Mouse (Mus musculus): ENCODE data around the gene Hsd17b6. TPM values are rescaled to one million over a fixed set of nuclear protein-coding genes. Genes with fewer than 3 reads are reported as not detected.
"Not testable (repeated sequence)": the region's sequence is repeated elsewhere in the genome, so short reads cannot be mapped to it uniquely, and the experiment has no call there.

Hsd17b6 gene
- not detected in 2 replicates for polyA plus RNA-seq (2014; fragmentation: Nextera tagmentation; extraction: Ambion mirVana)

GRCm38 (mm10) chr10:128007446-128007845 lies at the start of gene Hsd17b6:
TSS of gene Hsd17b6 (minus strand) at chr10:128007611.
- WGBS, result 94% methylated on average over 1 of the region's 1 CpGs
- no peak within 1 kb of the TSS for H3K4me2 ChIP-seq
- no peaks in the 10 kb centered on the region for H3K9me3 ChIP-seq (ENCODE audit: control insufficient read depth, low read length)
- H3K27me3 ChIP-seq (replicated peaks; ENCODE audit: control insufficient read depth, insufficient read depth, low read length), result no peaks in the 10 kb centered on the region
- no peak for DNase-seq (ENCODE audit: low spot score)
- no peaks in the 10 kb centered on the region for H3K36me3 ChIP-seq (ENCODE audit: control insufficient read depth, insufficient read depth, low read length)
- no peak within 1 kb of the TSS for H3K9ac ChIP-seq (ENCODE audit: low read depth, low read length)
- no peak for ATAC-seq (replicated peaks; ENCODE audit: low FRiP score)
- H3K4me3 ChIP-seq (ENCODE audit: low read depth, low read length), result no peak within 1 kb of the TSS
- no peak within 1 kb of the TSS for H3K27ac ChIP-seq (ENCODE audit: low read depth, low read length)
- H3K4me1 ChIP-seq (replicated peaks; ENCODE audit: control insufficient read depth, insufficient read depth, low read length), result no peaks in the 10 kb centered on the region

GRCm38 (mm10) chr10:128053001-128053400 lies 45.6 kb upstream of the Hsd17b6 start:
- no peak for DNase-seq (ENCODE audit: low spot score)
- peaks cover 4% of the 10 kb centered on the region; the same call in 1 of the 2 replicates for H3K4me1 ChIP-seq (replicated peaks; ENCODE audit: control insufficient read depth, insufficient read depth, low read length)
- H3K36me3 ChIP-seq (ENCODE audit: control insufficient read depth, insufficient read depth, low read length), result peaks cover 15% of the 10 kb centered on the region
- WGBS, result 88% methylated on average over 8 of the region's 8 CpGs
- no peak overlapping the region for H3K9ac ChIP-seq (ENCODE audit: low read depth, low read length)
- H3K4me3 ChIP-seq (ENCODE audit: low read depth, low read length), result no peak overlapping the region
- no peak overlapping the region for H3K4me2 ChIP-seq
- no peaks in the 10 kb centered on the region for H3K9me3 ChIP-seq (ENCODE audit: control insufficient read depth, low read length)
- no peak overlapping the region for H3K27ac ChIP-seq (ENCODE audit: low read depth, low read length)
- no peaks in the 10 kb centered on the region for H3K27me3 ChIP-seq (replicated peaks; ENCODE audit: control insufficient read depth, insufficient read depth, low read length)
- ATAC-seq (replicated peaks; ENCODE audit: low FRiP score), result no peak

GRCm38 (mm10) chr10:128052136-128052535 lies 44.7 kb upstream of the Hsd17b6 start:
- not testable (repeated sequence) for ATAC-seq (replicated peaks; ENCODE audit: low FRiP score); H3K9ac ChIP-seq (ENCODE audit: low read depth, low read length); H3K4me2 ChIP-seq; H3K9me3 ChIP-seq (ENCODE audit: control insufficient read depth, low read length); H3K4me3 ChIP-seq (ENCODE audit: low read depth, low read length); H3K27ac ChIP-seq (ENCODE audit: low read depth, low read length); H3K4me1 ChIP-seq (replicated peaks; ENCODE audit: control insufficient read depth, insufficient read depth, low read length); DNase-seq (ENCODE audit: low spot score); H3K27me3 ChIP-seq (replicated peaks; ENCODE audit: control insufficient read depth, insufficient read depth, low read length)
- 89% methylated on average over 1 of the region's 2 CpGs for WGBS
- peaks cover 20% of the 10 kb centered on the region for H3K36me3 ChIP-seq (ENCODE audit: control insufficient read depth, insufficient read depth, low read length)

- H3K27me3 ChIP-seq (replicated peaks; ENCODE audit: control insufficient read depth, insufficient read depth, low read length), result no peaks in the 10 kb centered on the region
- H3K4me2 ChIP-seq, result no peak overlapping the region
- no peak overlapping the region for H3K4me3 ChIP-seq (ENCODE audit: low read depth, low read length)
- peaks cover 24% of the 10 kb centered on the region for H3K36me3 ChIP-seq (ENCODE audit: control insufficient read depth, insufficient read depth, low read length)
- H3K4me1 ChIP-seq (replicated peaks; ENCODE audit: control insufficient read depth, insufficient read depth, low read length), result no peaks in the 10 kb centered on the region
- no peak overlapping the region for H3K9ac ChIP-seq (ENCODE audit: low read depth, low read length)
- no peaks in the 10 kb centered on the region for H3K9me3 ChIP-seq (ENCODE audit: control insufficient read depth, low read length)
- 91% methylated on average over 5 of the region's 5 CpGs for WGBS
- no peak overlapping the region for H3K27ac ChIP-seq (ENCODE audit: low read depth, low read length)
- ATAC-seq (replicated peaks; ENCODE audit: low FRiP score) (no peak), DNase-seq (ENCODE audit: low spot score) (no peak)
Observed at GRCm38 (mm10) chr10:128051589-128051988, 44.2 kb upstream of the Hsd17b6 start.

DNA sequence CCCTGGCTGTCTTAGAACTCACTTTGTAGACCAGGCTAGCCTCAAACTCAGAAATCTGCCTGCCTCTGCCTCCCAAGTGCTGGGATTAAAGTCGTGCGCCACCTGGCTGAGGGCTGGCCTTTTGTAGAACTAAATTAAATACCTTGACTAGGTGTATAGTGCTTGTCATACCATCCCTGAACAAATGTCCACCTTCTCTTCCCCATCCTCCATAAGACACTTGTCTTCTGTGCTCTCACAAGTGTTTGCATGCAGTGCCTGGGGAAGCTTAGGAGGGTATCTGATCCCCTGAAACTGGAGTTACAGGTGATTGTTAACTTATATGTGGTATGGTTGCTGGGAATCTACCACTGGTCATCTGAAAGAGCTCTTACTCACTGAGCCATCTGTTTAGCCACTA lies 42.9 kb upstream of the Hsd17b6 start:
- no peaks in the 10 kb centered on the region for H3K27me3 ChIP-seq (replicated peaks; ENCODE audit: control insufficient read depth, insufficient read depth, low read length)
- H3K27ac ChIP-seq (ENCODE audit: low read depth, low read length), result no peak overlapping the region
- no peak overlapping the region for H3K4me3 ChIP-seq (ENCODE audit: low read depth, low read length)
- no peak overlapping the region for H3K9ac ChIP-seq (ENCODE audit: low read depth, low read length)
- no peak for ATAC-seq (replicated peaks; ENCODE audit: low FRiP score)
- H3K4me1 ChIP-seq (replicated peaks; ENCODE audit: control insufficient read depth, insufficient read depth, low read length), result no peaks in the 10 kb centered on the region
- peaks cover 33% of the 10 kb centered on the region for H3K36me3 ChIP-seq (ENCODE audit: control insufficient read depth, insufficient read depth, low read length)
- no peaks in the 10 kb centered on the region for H3K9me3 ChIP-seq (ENCODE audit: control insufficient read depth, low read length)
- no peak for DNase-seq (ENCODE audit: low spot score)
- 90% methylated on average over 2 of the region's 2 CpGs for WGBS
- no peak overlapping the region for H3K4me2 ChIP-seq

DNA sequence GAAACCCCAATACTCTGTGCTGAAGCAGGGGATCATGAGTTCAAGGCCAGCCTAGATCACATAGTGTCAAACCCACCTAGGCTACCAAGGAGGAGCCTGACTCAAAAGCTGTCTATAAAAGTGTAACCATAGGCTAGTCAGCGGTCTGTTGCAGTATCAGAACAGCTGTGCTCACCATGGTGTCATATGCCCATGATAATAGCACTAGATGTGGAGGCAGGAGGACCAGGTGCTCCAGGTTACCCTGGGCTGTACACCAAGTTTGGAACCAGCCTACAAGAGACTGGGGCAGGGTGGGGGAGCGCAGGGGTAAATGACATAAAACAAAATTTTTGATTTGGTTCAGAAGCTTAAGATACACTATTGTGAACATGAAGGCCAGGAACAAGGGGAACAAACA lies 42.3 kb upstream of the Hsd17b6 start:
- Histone ChIP-seq H3K4me1 (replicated peaks; ENCODE audit: control insufficient read depth, insufficient read depth, low read length) (no peaks in the 10 kb centered on the region; the same call in 1 of the 2 replicates), H3K9ac (ENCODE audit: low read depth, low read length) (no peak overlapping the region), H3K27ac (ENCODE audit: low read depth, low read length) (no peak overlapping the region), H3K9me3 (ENCODE audit: control insufficient read depth, low read length) (no peaks in the 10 kb centered on the region), H3K4me3 (ENCODE audit: low read depth, low read length) (no peak overlapping the region), H3K27me3 (replicated peaks; ENCODE audit: control insufficient read depth, insufficient read depth, low read length) (no peaks in the 10 kb centered on the region), H3K36me3 (ENCODE audit: control insufficient read depth, insufficient read depth, low read length) (peaks cover 37% of the 10 kb centered on the region), H3K4me2 (no peak overlapping the region)
- WGBS, result 92% methylated on average over 2 of the region's 2 CpGs
- ATAC-seq (replicated peaks; ENCODE audit: low FRiP score) (0 out of 2 replicates have a peak, but pooled peaks have one; percentile 24), DNase-seq (ENCODE audit: low spot score) (no peak)

DNA sequence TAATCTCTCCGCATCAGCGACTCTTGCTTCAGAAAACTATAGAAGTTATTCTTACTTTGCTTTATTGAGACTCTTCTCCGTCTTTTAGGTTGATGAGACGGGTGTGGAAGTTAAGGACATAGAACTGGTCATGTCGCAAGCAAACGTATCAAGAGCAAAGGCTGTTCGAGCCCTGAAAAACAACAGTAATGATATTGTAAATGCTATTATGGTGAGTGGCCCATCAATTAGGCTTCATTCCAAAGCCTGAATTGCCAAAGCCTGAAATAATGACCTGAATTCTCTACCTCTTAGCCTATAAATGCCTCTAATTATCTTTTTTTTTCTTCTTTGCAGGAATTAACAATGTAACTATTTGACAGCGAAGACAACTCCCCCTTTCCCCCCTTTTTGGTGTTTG lies 40.7 kb upstream of the Hsd17b6 start:
- Histone ChIP-seq H3K9ac (ENCODE audit: low read depth, low read length) (no peak overlapping the region), H3K9me3 (ENCODE audit: control insufficient read depth, low read length) (no peaks in the 10 kb centered on the region), H3K4me3 (ENCODE audit: low read depth, low read length) (no peak overlapping the region), H3K4me1 (replicated peaks; ENCODE audit: control insufficient read depth, insufficient read depth, low read length) (peaks cover 3% of the 10 kb centered on the region), H3K27me3 (replicated peaks; ENCODE audit: control insufficient read depth, insufficient read depth, low read length) (no peaks in the 10 kb centered on the region), H3K4me2 (no peak overlapping the region), H3K27ac (ENCODE audit: low read depth, low read length) (no peak overlapping the region), H3K36me3 (ENCODE audit: control insufficient read depth, insufficient read depth, low read length) (peaks cover 52% of the 10 kb centered on the region)
- ATAC-seq (replicated peaks; ENCODE audit: low FRiP score) (no peak), DNase-seq (ENCODE audit: low spot score) (no peak)
- WGBS, result 94% methylated on average over 8 of the region's 8 CpGs

GRCm38 (mm10) chr10:128043041-128043835 lies 35.8 kb upstream of the Hsd17b6 start:
- H3K4me2 ChIP-seq, result no peak overlapping the region
- no peak overlapping the region for H3K27ac ChIP-seq (ENCODE audit: low read depth, low read length)

GRCm38 (mm10) chr10:128042466-128042865 lies 35.1 kb upstream of the Hsd17b6 start:
- Histone ChIP-seq H3K27me3 (replicated peaks; ENCODE audit: control insufficient read depth, insufficient read depth, low read length) (no peaks in the 10 kb centered on the region), H3K9me3 (ENCODE audit: control insufficient read depth, low read length) (no peaks in the 10 kb centered on the region), H3K4me3 (ENCODE audit: low read depth, low read length) (no peak overlapping the region), H3K36me3 (ENCODE audit: control insufficient read depth, insufficient read depth, low read length) (peaks cover 62% of the 10 kb centered on the region), H3K4me1 (replicated peaks; ENCODE audit: control insufficient read depth, insufficient read depth, low read length) (peaks cover 22% of the 10 kb centered on the region), H3K27ac (ENCODE audit: low read depth, low read length) (no peak overlapping the region), H3K9ac (ENCODE audit: low read depth, low read length) (no peak overlapping the region), H3K4me2 (no peak overlapping the region)
- DNase-seq (ENCODE audit: low spot score) (no peak), ATAC-seq (replicated peaks; ENCODE audit: low FRiP score) (no peak)
- 91% methylated on average over 3 of the region's 3 CpGs for WGBS

More at GRCm38 (mm10) chr10:128043041-128043835, 35.8 kb upstream of the Hsd17b6 start:
- H3K36me3 ChIP-seq (ENCODE audit: control insufficient read depth, insufficient read depth, low read length), result peaks cover 68% of the 10 kb centered on the region
- peaks cover 17% of the 10 kb centered on the region for H3K4me1 ChIP-seq (replicated peaks; ENCODE audit: control insufficient read depth, insufficient read depth, low read length)
- H3K9me3 ChIP-seq (ENCODE audit: control insufficient read depth, low read length), result no peaks in the 10 kb centered on the region
- WGBS, result 67% methylated on average over 3 of the region's 3 CpGs
- 0 out of 2 replicates have a peak overlapping the region, but pooled peaks have one; percentile 1 for H3K9ac ChIP-seq (ENCODE audit: low read depth, low read length)
- H3K27me3 ChIP-seq (replicated peaks; ENCODE audit: control insufficient read depth, insufficient read depth, low read length), result no peaks in the 10 kb centered on the region
- DNase-seq (ENCODE audit: low spot score) (no peak), ATAC-seq (replicated peaks; ENCODE audit: low FRiP score) (no peak)
- no peak overlapping the region for H3K4me3 ChIP-seq (ENCODE audit: low read depth, low read length)
